Mouse (Mus musculus) midbrain, embryonic 10.5 days (tissue): ENCODE data around the gene Mfap5. TPM values are rescaled to one million over a fixed set of nuclear protein-coding genes. Genes with fewer than 3 reads are reported as not detected.
"Not testable (repeated sequence)": the region's sequence is repeated elsewhere in the genome, so short reads cannot be mapped to it uniquely, and the experiment has no call there.

Experiments used
- DNase-seq: peaks from one replicate; pipeline ENCODE4 v3.0.0-alpha.2; 2017; ENCODE audit warnings: low spot score
- H3K27ac ChIP-seq: fragments of 300-500 bp; sonication (generic); replicated peaks from 2 replicates; pipeline ENCODE4 v1.5.1; 2016; ENCODE audit warnings: mild to moderate bottlenecking
- H3K27me3 ChIP-seq: fragments of 300-500 bp; sonication (generic); 2 replicates; pipeline ENCODE4 v1.6.1; 2016; ENCODE audit warnings: low read depth, mild to moderate bottlenecking; ENCODE audit not compliant: poor library complexity, severe bottlenecking
- H3K36me3 ChIP-seq: fragments of 300-500 bp; sonication (generic); 2 replicates; pipeline ENCODE4 v1.6.1; 2016; ENCODE audit warnings: mild to moderate bottlenecking, moderate library complexity
- H3K4me1 ChIP-seq: fragments of 300-500 bp; sonication (generic); 2 replicates; pipeline ENCODE4 v1.6.1; 2016
- H3K4me3 ChIP-seq: fragments of 300-500 bp; sonication (generic); 2 replicates; pipeline ENCODE4 v1.5.1; 2016; ENCODE audit warnings: mild to moderate bottlenecking, moderate library complexity
- H3K9me3 ChIP-seq: fragments of 300-500 bp; sonication (generic); replicated peaks from 2 replicates; pipeline ENCODE4 v1.6.1; 2016; ENCODE audit warnings: mild to moderate bottlenecking
- WGBS: fragments of 180-500 bp; shearing (Covaris S2); methylation state at CpG from one replicate; pipeline ENCODE4 v1.1.7; 2016; 5-methylcytosine and 5-hydroxymethylcytosine counted together
- polyA plus RNA-seq: library from polyadenylated mRNA; unstranded; fragments of >200 nt; fragmentation: Nextera tagmentation; extraction: Ambion mirVana; gene quantifications from 2 replicates; pipeline ENCODE4 v1.2.1, GENCODE M21; 2016

Gene Mfap5
- polyA plus RNA-seq, 1 experiment from 2014 or later = 0.72 TPM

- H3K4me1 ChIP-seq, H3K27me3 ChIP-seq, H3K9me3 ChIP-seq, H3K4me3 ChIP-seq, DNase-seq, H3K27ac ChIP-seq, H3K36me3 ChIP-seq: not testable (repeated sequence)
- WGBS = 83% methylated on average over 1 of the region's 1 CpGs
Observed at GRCm38 (mm10) chr6:122575037-122575436, 69.4 kb downstream of the Mfap5 start.

DNA sequence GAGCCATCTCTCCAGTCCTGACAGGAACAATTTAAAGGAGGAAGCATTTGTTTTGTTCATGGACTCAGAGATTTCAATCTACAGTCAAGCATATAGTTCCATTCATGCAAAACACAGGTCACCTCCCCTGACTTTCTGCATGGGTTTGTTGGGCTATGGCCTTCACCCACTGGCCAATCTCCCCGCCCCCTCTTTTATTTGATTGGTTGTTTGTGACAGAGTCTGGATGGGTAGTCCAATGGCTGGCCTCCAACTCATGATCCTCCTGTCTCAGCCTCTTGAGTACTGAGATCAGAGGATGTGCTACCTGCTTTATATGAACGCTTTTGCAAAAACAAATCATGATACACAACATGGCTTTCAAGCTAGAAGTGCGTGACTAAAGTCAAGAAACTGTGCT is 71.4 kb downstream of the Mfap5 start:
- DNase-seq = no peak
- Histone ChIP-seq H3K27ac (no peak overlapping the region), H3K9me3 (no peaks in the 10 kb centered on the region), H3K4me1 (no peaks in the 10 kb centered on the region), H3K36me3 (no peaks in the 10 kb centered on the region), H3K27me3 (no peaks in the 10 kb centered on the region), H3K4me3 (no peak overlapping the region)
- 96% methylated on average over 3 of the region's 3 CpGs for WGBS

Other genes starting within 250 kb of the Mfap5 start
- gene Klrg1, start 223.0 kb upstream of the Mfap5 start, polyA plus RNA-seq = 0.19 TPM in 1 of 2 replicates, not detected in the other
- gene M6pr, start 197.1 kb upstream of the Mfap5 start, polyA plus RNA-seq = 94.6 and 95.1 TPM in 2 replicates
- 26.6 and 29.3 TPM in 2 replicates for gene Phc1, start 165.3 kb upstream of the Mfap5 start, polyA plus RNA-seq
- 39.1 and 54.1 TPM in 2 replicates for gene Rimklb, start 7.1 kb upstream of the Mfap5 start, polyA plus RNA-seq
- gene Aicda, start 48.0 kb downstream of the Mfap5 start, polyA plus RNA-seq = not detected in 2 replicates
- 1.6 and 1.7 TPM in 2 replicates for gene Apobec1, start 96.6 kb downstream of the Mfap5 start, polyA plus RNA-seq
- 0.06 and 0.09 TPM in 2 replicates for gene Gdf3, start 104.2 kb downstream of the Mfap5 start, polyA plus RNA-seq
- gene Dppa3, start 120.6 kb downstream of the Mfap5 start, polyA plus RNA-seq = not detected in 2 replicates
- 0.09 and 0.32 TPM in 2 replicates for gene Nanog, start 201.6 kb downstream of the Mfap5 start, polyA plus RNA-seq